Mouse (Mus musculus) midbrain, postnatal 0 days (tissue): Measurements from ENCODE around the gene Cage1. TPM values are rescaled to one million over a fixed set of nuclear protein-coding genes. Genes with fewer than 3 reads are reported as not detected.

ENCODE experiments used
- ATAC-seq: fragments of 200-750 bp; cut with Nextera tagmentation; 2 replicates; pipeline ENCODE4 v1.8.0; 2017; ENCODE audit warnings: moderate number of reproducible peaks, mild to moderate bottlenecking, moderate TSS enrichment, moderate library complexity; ENCODE audit not compliant: low FRiP score
- DNase-seq: peaks from one replicate; pipeline ENCODE4 v3.0.0-alpha.2; 2015; ENCODE audit warnings: low spot score
- H3K27ac ChIP-seq: fragments of 300-500 bp; sonication (generic); 2 replicates; pipeline ENCODE4 v1.5.1; 2014; ENCODE audit warnings: low read depth, mild to moderate bottlenecking, low read length, mixed read lengths
- H3K27me3 ChIP-seq: fragments of 300-500 bp; sonication (generic); 2 replicates; pipeline ENCODE4 v1.6.1; 2014; ENCODE audit warnings: low read length, control low read depth, mixed read lengths; ENCODE audit not compliant: insufficient read depth
- H3K36me3 ChIP-seq: fragments of 300-500 bp; sonication (generic); 2 replicates; pipeline ENCODE4 v1.6.1; 2014; ENCODE audit warnings: low read length, control low read depth, mixed read lengths; ENCODE audit not compliant: insufficient read depth
- H3K4me1 ChIP-seq: fragments of 300-500 bp; sonication (generic); 2 replicates; pipeline ENCODE4 v1.6.1; 2014; ENCODE audit warnings: mild to moderate bottlenecking, control low read depth, antibody characterized with exemption, low read length, mixed read lengths; ENCODE audit not compliant: insufficient read depth
- H3K4me2 ChIP-seq: fragments of 300-500 bp; sonication (generic); 2 replicates; pipeline ENCODE4 v1.6.1; 2014; ENCODE audit warnings: low read depth, mild to moderate bottlenecking, low read length, mixed read lengths; ENCODE audit not compliant: poor library complexity, severe bottlenecking
- H3K4me3 ChIP-seq: fragments of 300-500 bp; sonication (generic); 2 replicates; pipeline ENCODE4 v1.5.1; 2014; ENCODE audit warnings: low read depth, mild to moderate bottlenecking, low read length, moderate library complexity
- H3K9ac ChIP-seq: fragments of 300-500 bp; sonication (generic); replicated peaks from 2 replicates; pipeline ENCODE4 v1.6.1; 2014; ENCODE audit warnings: mild to moderate bottlenecking, low read length, moderate library complexity, mixed read lengths; ENCODE audit not compliant: poor library complexity, severe bottlenecking
- H3K9me3 ChIP-seq: fragments of 300-500 bp; sonication (generic); 2 replicates; pipeline ENCODE4 v1.6.1; 2016; ENCODE audit warnings: low read length, control low read depth
- CTCF ChIP-seq: IDR thresholded peaks from 2 replicates; pipeline ENCODE4 v1.5.1; 2016; ENCODE audit warnings: antibody characterized with exemption, mild to moderate bottlenecking
- WGBS: fragments of 180-500 bp; shearing (Covaris S2); extraction: QIAGEN DNeasy Blood & Tissue Kit; methylation state at CpG from one replicate; pipeline ENCODE4 v1.1.7; 2014; 5-methylcytosine and 5-hydroxymethylcytosine counted together
- polyA plus RNA-seq: library from polyadenylated mRNA; unstranded; fragments of >200 nt; fragmentation: Nextera tagmentation; extraction: Ambion mirVana; gene quantifications from 2 replicates; pipeline ENCODE4 v1.2.1, GENCODE M21; 2015
- total RNA-seq: library from RNA; depleted of rRNA; stranded (reverse); fragments of >200 nt; gene quantifications from 2 replicates; pipeline ENCODE4 v1.2.3, GENCODE M21; 2014

The Cage1 gene
- total and polyA plus RNA-seq, 2 experiments from 2014 or later, result 1.6 to 4.4 TPM

DNA sequence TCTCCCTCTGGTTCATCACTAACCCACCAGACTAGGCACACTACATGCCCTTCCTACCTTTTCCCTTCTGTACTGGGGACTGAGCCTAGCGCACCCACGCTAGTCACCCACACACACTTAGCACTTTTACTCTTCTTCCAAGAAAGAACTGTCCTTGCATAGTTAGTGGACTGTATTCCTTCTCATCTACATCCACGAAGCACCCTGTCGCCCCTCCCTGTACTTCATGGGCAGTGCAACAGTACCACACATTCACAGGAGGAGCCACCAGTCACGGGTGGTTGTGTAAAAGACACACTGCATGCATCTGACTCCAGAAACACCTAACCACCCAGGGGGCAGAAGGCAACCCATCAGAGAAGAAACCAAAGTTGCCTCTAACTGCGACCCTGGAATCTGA is 62.8 kb downstream of the Cage1 start:
- Histone ChIP-seq H3K4me2 (no peak overlapping the region), H3K4me1 (no peaks in the 10 kb centered on the region), H3K9me3 (no peaks in the 10 kb centered on the region), H3K4me3 (no peak overlapping the region), H3K36me3 (peaks cover 12% of the 10 kb centered on the region), H3K9ac (no peak overlapping the region), H3K27ac (no peak overlapping the region), H3K27me3 (no peaks in the 10 kb centered on the region)
- ATAC-seq, result no peak
- WGBS, result 91% methylated on average over 6 of the region's 6 CpGs
- no peak for DNase-seq
- TF ChIP-seq CTCF, result no peak

DNA sequence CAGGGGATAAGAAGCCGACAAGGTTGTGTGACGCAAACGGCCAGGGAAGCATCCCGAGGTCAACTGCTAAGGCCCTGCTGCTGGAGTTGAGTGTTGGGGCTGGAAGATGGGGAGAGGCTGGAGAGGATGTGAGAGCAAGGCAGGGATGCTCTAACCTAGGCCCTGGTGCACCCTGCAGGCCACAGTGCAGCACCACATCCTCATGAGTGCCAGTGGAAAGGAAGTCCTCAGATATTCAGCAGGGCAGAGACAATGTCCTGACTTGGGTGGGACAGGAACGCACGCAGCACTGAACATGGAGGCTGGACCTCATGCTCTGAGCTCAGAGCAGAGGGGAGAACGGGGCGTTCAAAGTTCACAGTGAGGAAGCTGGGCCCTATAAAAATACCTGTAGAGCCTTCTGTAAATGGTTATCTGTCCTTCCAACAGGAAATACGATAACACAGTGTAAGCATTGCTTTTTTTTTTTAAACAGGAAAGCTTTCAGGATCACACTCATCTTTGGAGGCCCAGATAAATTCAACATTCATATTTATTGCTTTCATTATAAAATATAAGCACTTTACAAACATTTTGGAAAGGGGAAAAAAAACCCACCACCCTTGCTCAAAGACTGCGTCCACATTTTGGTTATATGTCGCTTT is 65.9 kb downstream of the Cage1 start:
- no peaks in the 10 kb centered on the region for H3K4me1 ChIP-seq
- no peak overlapping the region for H3K27ac ChIP-seq
- DNase-seq, result no peak
- H3K36me3 ChIP-seq, result peaks cover 2% of the 10 kb centered on the region; the same call in 1 of the 2 replicates
- H3K9me3 ChIP-seq, result no peaks in the 10 kb centered on the region
- WGBS, result 89% methylated on average over 11 of the region's 11 CpGs
- no peak overlapping the region for H3K4me3 ChIP-seq
- no peak overlapping the region for H3K9ac ChIP-seq
- peak; percentile 48 for TF ChIP-seq CTCF
- H3K4me2 ChIP-seq, result no peak overlapping the region
- ATAC-seq, result no peak
- H3K27me3 ChIP-seq, result no peaks in the 10 kb centered on the region

DNA sequence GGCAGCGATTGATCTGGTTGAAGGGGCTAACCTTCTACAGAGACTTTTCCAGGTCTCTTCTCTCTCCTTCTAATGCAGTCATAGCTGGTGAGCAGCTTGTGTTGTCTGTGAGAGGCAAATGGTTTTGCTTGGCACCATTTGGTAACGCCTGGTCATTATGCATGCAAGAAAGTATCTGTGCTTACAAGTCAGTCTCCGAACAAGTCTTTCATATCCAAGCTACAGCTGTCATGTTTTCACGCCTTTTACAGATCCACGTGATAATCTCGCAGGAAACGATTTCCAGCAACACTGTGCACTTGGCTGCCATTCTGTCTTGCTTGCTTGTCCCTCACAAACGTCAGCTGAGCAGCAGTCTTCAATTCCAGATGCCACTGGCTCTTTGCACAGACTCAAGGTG is 66.9 kb downstream of the Cage1 start:
- ATAC-seq (no peak), DNase-seq (no peak)
- H3K9ac ChIP-seq, result no peak overlapping the region
- no peaks in the 10 kb centered on the region for H3K9me3 ChIP-seq
- H3K4me3 ChIP-seq, result no peak overlapping the region
- WGBS, result 55% methylated on average over 8 of the region's 8 CpGs
- no peaks in the 10 kb centered on the region for H3K27me3 ChIP-seq
- no peak overlapping the region for H3K4me2 ChIP-seq
- H3K27ac ChIP-seq, result no peak overlapping the region
- no peak for TF ChIP-seq CTCF
- 0 out of 2 replicates have a peak, but pooled peaks cover 2% of the 10 kb centered on the region for H3K36me3 ChIP-seq
- H3K4me1 ChIP-seq, result no peaks in the 10 kb centered on the region

DNA sequence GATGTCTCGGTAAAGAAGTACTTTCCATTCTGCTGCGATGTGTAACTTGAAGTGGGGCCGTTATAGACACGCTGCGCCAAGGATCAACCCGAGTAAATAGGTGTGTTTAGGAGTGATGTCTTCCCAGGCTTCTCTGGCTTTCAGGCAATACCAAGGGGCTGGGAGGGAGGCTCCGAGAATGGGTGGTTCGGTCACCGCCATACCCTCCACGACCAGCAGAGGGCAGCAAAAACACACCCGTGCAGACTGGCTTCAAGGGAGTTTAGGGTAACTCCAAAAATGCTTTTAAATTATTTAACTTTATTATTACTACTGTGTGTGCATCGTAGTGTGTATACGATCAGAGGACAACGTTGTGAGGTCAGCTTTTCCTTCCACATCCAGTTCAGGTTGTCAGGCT is 67.5 kb downstream of the Cage1 start:
- Histone ChIP-seq H3K4me2 (peak overlapping the region; percentile 12; the same call in 1 of the 2 replicates), H3K4me3 (no peak overlapping the region), H3K27me3 (no peaks in the 10 kb centered on the region), H3K27ac (no peak overlapping the region), H3K9me3 (no peaks in the 10 kb centered on the region), H3K4me1 (no peaks in the 10 kb centered on the region), H3K9ac (no peak overlapping the region), H3K36me3 (0 out of 2 replicates have a peak, but pooled peaks cover 2% of the 10 kb centered on the region)
- whole genome bisulfite sequencing, result 13% methylated on average over 14 of the region's 14 CpGs
- peak; percentile 55 for DNase-seq
- TF ChIP-seq CTCF, result peak; percentile 96
- ATAC-seq, result no peak

DNA sequence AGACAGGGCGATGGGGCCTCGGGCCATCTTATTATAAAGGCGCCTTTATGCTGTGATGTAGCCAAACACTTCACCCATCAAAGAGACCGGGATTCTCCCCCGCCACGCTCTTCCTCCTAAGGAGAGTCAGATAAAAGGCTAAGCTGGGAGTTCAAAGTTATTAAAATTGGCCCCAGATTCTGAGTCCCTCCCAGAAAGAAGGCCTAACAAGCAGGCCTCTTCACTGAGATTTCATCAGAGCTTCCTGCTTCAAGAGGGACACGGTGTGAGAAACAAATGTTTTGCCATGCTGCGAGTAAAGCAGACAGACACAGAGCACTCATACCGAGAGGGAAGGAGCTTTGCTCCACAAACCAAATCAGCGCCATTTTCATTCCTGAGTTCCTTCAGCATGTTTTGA is 69.3 kb downstream of the Cage1 start:
- no peak overlapping the region for H3K27ac ChIP-seq
- no peak for TF ChIP-seq CTCF
- no peaks in the 10 kb centered on the region for H3K27me3 ChIP-seq
- H3K4me3 ChIP-seq, result no peak overlapping the region
- H3K36me3 ChIP-seq, result no peaks in the 10 kb centered on the region
- no peaks in the 10 kb centered on the region for H3K4me1 ChIP-seq
- no peak overlapping the region for H3K9ac ChIP-seq
- DNase-seq (no peak), ATAC-seq (no peak)
- no peaks in the 10 kb centered on the region for H3K9me3 ChIP-seq
- H3K4me2 ChIP-seq, result no peak overlapping the region
- 48% methylated on average over 10 of the region's 10 CpGs for WGBS

DNA sequence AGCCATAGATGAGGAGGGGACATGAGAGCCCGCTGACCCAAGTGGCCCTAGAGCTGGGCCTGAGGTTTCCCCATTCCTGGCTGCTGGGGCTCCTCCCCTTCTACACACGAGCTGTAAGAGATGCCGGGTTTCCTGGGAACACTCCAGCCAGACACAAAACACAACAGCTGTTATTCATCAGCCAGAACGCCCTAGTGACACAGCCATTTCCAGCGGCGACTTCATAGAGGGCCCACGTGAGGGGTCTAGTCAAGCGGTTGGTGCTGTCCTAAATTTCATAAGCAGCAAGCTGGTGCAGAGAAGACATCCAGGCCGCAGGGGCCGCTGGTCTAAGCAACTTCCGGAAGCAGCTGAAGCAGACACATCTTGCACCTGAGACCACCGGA is 69.8 kb downstream of the Cage1 start:
- 45% methylated on average over 12 of the region's 12 CpGs for WGBS
- DNase-seq, result peak; percentile 40
- H3K4me3 ChIP-seq, result no peak overlapping the region
- H3K4me1 ChIP-seq, result no peaks in the 10 kb centered on the region
- no peak for TF ChIP-seq CTCF
- ATAC-seq, result no peak
- H3K4me2 ChIP-seq, result no peak overlapping the region
- H3K36me3 ChIP-seq, result no peaks in the 10 kb centered on the region
- H3K9ac ChIP-seq, result no peak overlapping the region
- H3K27me3 ChIP-seq, result no peaks in the 10 kb centered on the region
- H3K27ac ChIP-seq, result no peak overlapping the region
- H3K9me3 ChIP-seq, result no peaks in the 10 kb centered on the region
